In genomic region chr3:138654610-138655371, GRCm38 (mm10) we compare ENCODE assay signal across 9 mouse cellular contexts.
A peak's percentile ranks its signal among the peaks of the same experiment; 100 is the strongest.
DNase-seq lines count a peak whose midpoint lies in the region; ATAC-seq lines count a peak whose summit lies in the region.
"Had no signal": no experiment of that assay in that cellular context is flagged by ENCODE, and none has a peak within 500 bp of the region (broad histone marks: within the 10 kb centered on the region; RNA-seq: fewer than 3 reads in every experiment).

No protein-coding gene starts in this region.

- H3K9me3 ChIP-seq in forebrain, embryonic 12.5 days = peaks cover 12% of the 10 kb centered on the region
- H3K9me3 ChIP-seq in forebrain, embryonic 11.5 days (ENCODE audit: control insufficient read depth, low read length) = no peaks in the 10 kb centered on the region; the same call in 1 of the 2 replicates
- H3K9me3 ChIP-seq in embryonic facial prominence, embryonic 14.5 days (ENCODE audit: control insufficient read depth, low read length) = peaks cover 15% of the 10 kb centered on the region; the same call in 1 of the 2 replicates
- no peaks in the 10 kb centered on the region for H3K9me3 ChIP-seq in neural tube, embryonic 15.5 days (replicated peaks)

- WGBS in forebrain, embryonic 12.5 days = 73% methylated on average over 16 of the region's 16 CpGs
- WGBS in forebrain, embryonic 11.5 days = 83% methylated on average over 16 of the region's 16 CpGs
- 66% methylated on average over 16 of the region's 16 CpGs for WGBS in embryonic facial prominence, embryonic 14.5 days
- 68% methylated on average over 16 of the region's 16 CpGs for WGBS in neural tube, embryonic 15.5 days

- no peak overlapping the region for H3K4me3 ChIP-seq in forebrain, embryonic 12.5 days (replicated peaks)
- H3K4me3 ChIP-seq in forebrain, embryonic 11.5 days (ENCODE audit: low read depth, low read length) = no peak overlapping the region
- H3K4me3 ChIP-seq in embryonic facial prominence, embryonic 14.5 days (ENCODE audit: low read depth, low read length) = no peak overlapping the region
- H3K4me3 ChIP-seq in neural tube, embryonic 15.5 days (replicated peaks) = no peak overlapping the region

- ATAC-seq in forebrain, embryonic 12.5 days (ENCODE audit: low FRiP score) = peak; percentile 49; the same call in 1 of the 2 replicates
- ATAC-seq in forebrain, embryonic 11.5 days (replicated peaks; ENCODE audit: low FRiP score) = no peak
- ATAC-seq in embryonic facial prominence, embryonic 14.5 days (ENCODE audit: low read depth) = peak; percentile 81
- ATAC-seq in neural tube, embryonic 15.5 days (ENCODE audit: low FRiP score) = peak; percentile 45

- DNase-seq in forebrain, embryonic 11.5 days (ENCODE audit: low spot score) = no peak
- peak; percentile 26 for DNase-seq in lung, postnatal 10 days
- no peak for DNase-seq in lung, postnatal 25 days (ENCODE audit: low spot score)
- peak; percentile 77 for DNase-seq in embryonic facial prominence, embryonic 14.5 days (ENCODE audit: low spot score)
- DNase-seq in heart, adult 18-20 months = no peak
- DNase-seq in thymus, postnatal 4 days = no peak

- H3K4me2 ChIP-seq in forebrain, embryonic 12.5 days = no peak overlapping the region
- no peak overlapping the region for H3K4me2 ChIP-seq in forebrain, embryonic 11.5 days (ENCODE audit: low read depth, low read length, severe bottlenecking)
- no peak overlapping the region for H3K4me2 ChIP-seq in embryonic facial prominence, embryonic 14.5 days (ENCODE audit: low read depth, low read length)
- no peak overlapping the region for H3K4me2 ChIP-seq in neural tube, embryonic 15.5 days

- no peak overlapping the region for H3K9ac ChIP-seq in forebrain, embryonic 12.5 days
- H3K9ac ChIP-seq in forebrain, embryonic 11.5 days (ENCODE audit: low read length) = no peak overlapping the region
- no peak overlapping the region for H3K9ac ChIP-seq in embryonic facial prominence, embryonic 14.5 days (ENCODE audit: low read depth, low read length)
- no peak overlapping the region for H3K9ac ChIP-seq in neural tube, embryonic 15.5 days (replicated peaks)

- no peak overlapping the region for H3K27ac ChIP-seq in forebrain, embryonic 12.5 days
- H3K27ac ChIP-seq in forebrain, embryonic 11.5 days (ENCODE audit: low read depth, low read length) = no peak overlapping the region
- peak overlapping the region; percentile 44; the same call in 1 of the 2 replicates for H3K27ac ChIP-seq in embryonic facial prominence, embryonic 14.5 days (replicated peaks; ENCODE audit: low read depth, low read length)
- H3K27ac ChIP-seq in neural tube, embryonic 15.5 days (replicated peaks) = peak overlapping the region; percentile 10; the same call in 1 of the 2 replicates

- no peaks in the 10 kb centered on the region for H3K27me3 ChIP-seq in forebrain, embryonic 12.5 days
- H3K27me3 ChIP-seq in forebrain, embryonic 11.5 days (ENCODE audit: control insufficient read depth, insufficient read depth, low read length) = no peaks in the 10 kb centered on the region
- H3K27me3 ChIP-seq in embryonic facial prominence, embryonic 14.5 days (replicated peaks; ENCODE audit: control insufficient read depth, insufficient read depth, low read length) = no peaks in the 10 kb centered on the region
- H3K27me3 ChIP-seq in neural tube, embryonic 15.5 days (replicated peaks) = no peaks in the 10 kb centered on the region
- H3K27me3 ChIP-seq: CH12.LX had no signal

- no peaks in the 10 kb centered on the region for H3K36me3 ChIP-seq in forebrain, embryonic 12.5 days (replicated peaks)
- no peaks in the 10 kb centered on the region for H3K36me3 ChIP-seq in forebrain, embryonic 11.5 days (ENCODE audit: control insufficient read depth, insufficient read depth, low read length)
- no peaks in the 10 kb centered on the region for H3K36me3 ChIP-seq in embryonic facial prominence, embryonic 14.5 days (ENCODE audit: control insufficient read depth, insufficient read depth, low read length)
- H3K36me3 ChIP-seq in neural tube, embryonic 15.5 days = no peaks in the 10 kb centered on the region

- H3K4me1 ChIP-seq in forebrain, embryonic 12.5 days = no peaks in the 10 kb centered on the region; the same call in 1 of the 2 replicates
- no peaks in the 10 kb centered on the region for H3K4me1 ChIP-seq in forebrain, embryonic 11.5 days (replicated peaks; ENCODE audit: control insufficient read depth, insufficient read depth, low read length)
- peaks cover 12% of the 10 kb centered on the region for H3K4me1 ChIP-seq in embryonic facial prominence, embryonic 14.5 days (ENCODE audit: control insufficient read depth, insufficient read depth, low read length)
- no peaks in the 10 kb centered on the region; the same call in 1 of the 2 replicates for H3K4me1 ChIP-seq in neural tube, embryonic 15.5 days

Comparison
In these comparisons a context has a peak if more than half of its experiments do, and no peak if none do; other contexts are left out.
1. DNase-seq: peak in lung, postnatal 10 days (single experiment) and embryonic facial prominence, embryonic 14.5 days (single experiment); none in forebrain, embryonic 11.5 days (single experiment), lung, postnatal 25 days (single experiment), heart, adult 18-20 months (0 of 2) and thymus, postnatal 4 days (single experiment).
2. H3K27ac ChIP-seq: peak in embryonic facial prominence, embryonic 14.5 days (single experiment) and neural tube, embryonic 15.5 days (single experiment); none in forebrain, embryonic 12.5 days (single experiment) and forebrain, embryonic 11.5 days (single experiment).